Mouse (Mus musculus) urinary bladder, adult 18-20 months (tissue): ENCODE results near the gene Plet1.

Source experiments
- DNase-seq, 2 experiments: peaks; one replicate each; pipeline ENCODE4 v3.0.0; 2022; ENCODE audit warnings: low spot score in 2 of 2, mixed read lengths in 2 of 2

Plet1 gene

GRCm38 (mm10) chr9:50533791-50534190 is 39.5 kb downstream of the Plet1 start:
- no peak for DNase-seq

- peak in 1 of 2 experiments; percentile 24 for DNase-seq
Observed at GRCm38 (mm10) chr9:50535930-50536329, 41.6 kb downstream of the Plet1 start.

GRCm38 (mm10) chr9:50536603-50537135 is 42.3 kb downstream of the Plet1 start:
- DNase-seq = no peak

- no peak for DNase-seq
Observed at GRCm38 (mm10) chr9:50537295-50537694, 43.0 kb downstream of the Plet1 start.

- no peak for DNase-seq
Observed at GRCm38 (mm10) chr9:50540170-50540569, 45.8 kb downstream of the Plet1 start.

GRCm38 (mm10) chr9:50542401-50542800 is 48.1 kb downstream of the Plet1 start:
- no peak for DNase-seq

- no peak for DNase-seq
Observed at GRCm38 (mm10) chr9:50547859-50548478, 53.6 kb downstream of the Plet1 start.

- no peak for DNase-seq
Observed at GRCm38 (mm10) chr9:50548936-50549335, 54.6 kb downstream of the Plet1 start.

GRCm38 (mm10) chr9:50552206-50552605 is 57.9 kb downstream of the Plet1 start:
- no peak for DNase-seq

- no peak for DNase-seq
Observed at GRCm38 (mm10) chr9:50553547-50553946, 59.2 kb downstream of the Plet1 start.

GRCm38 (mm10) chr9:50554241-50555093 is 60.1 kb downstream of the Plet1 start, which contains the start of gene Il18:
Gene Il18, plus strand, starts transcription at chr9:50554827.
- no peak for DNase-seq

GRCm38 (mm10) chr9:50555094-50555446 is 60.7 kb downstream of the Plet1 start, which contains the start of gene Bco2:
Gene Bco2, minus strand, starts transcription at chr9:50555181.
- no peak for DNase-seq
